ENCODE assay signal across 8 mouse cellular contexts in the genomic region with DNA sequence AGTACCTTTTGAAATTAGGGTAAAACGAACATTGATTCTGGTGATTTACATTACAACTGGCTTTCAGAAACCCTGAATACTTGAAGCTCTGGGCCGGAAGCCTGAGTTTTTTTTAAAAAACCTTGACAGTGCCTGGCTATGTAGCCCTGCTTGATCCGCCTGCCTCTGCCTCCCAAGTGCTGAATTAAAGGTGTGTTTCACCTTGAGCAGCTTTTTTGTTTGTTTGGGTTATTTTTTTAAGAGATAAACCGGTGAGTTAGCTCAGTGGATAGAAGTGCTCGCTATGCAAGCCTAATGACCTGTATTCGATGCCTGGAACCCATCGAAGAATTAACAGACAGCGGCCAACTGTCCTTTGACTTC. TPM values are rescaled to one million over a fixed set of nuclear protein-coding genes. Genes with fewer than 3 reads are reported as not detected.
DNase-seq lines count a peak whose midpoint lies in the region; ATAC-seq and TF ChIP-seq lines count a peak whose summit lies in the region.

No protein-coding gene starts in this region.

- H3K27ac ChIP-seq in gastrocnemius, adult 2 months, result peak overlapping the region; percentile 100
- peak overlapping the region; percentile 27; the same call in 1 of the 2 replicates for H3K27ac ChIP-seq in forebrain, embryonic 14.5 days (ENCODE audit: low read depth, low read length)
- H3K27ac ChIP-seq in liver, postnatal 0 days (ENCODE audit: low read depth), result peak overlapping the region; percentile 100

- WGBS in forebrain, embryonic 14.5 days, result 7% methylated on average over 8 of the region's 8 CpGs
- 8% methylated on average over 8 of the region's 8 CpGs for WGBS in liver, postnatal 0 days (ENCODE audit: insufficient replicate concordance)

- no peaks in the 10 kb centered on the region for H3K27me3 ChIP-seq in forebrain, embryonic 14.5 days (replicated peaks; ENCODE audit: control insufficient read depth, insufficient read depth, low read length)
- no peaks in the 10 kb centered on the region for H3K27me3 ChIP-seq in liver, postnatal 0 days (ENCODE audit: insufficient read depth, low read length)

- DNase-seq in gastrocnemius, adult 2 months, result no peak
- no peak for DNase-seq in gastrocnemius, postnatal 36 days
- no peak for DNase-seq in forebrain, embryonic 14.5 days (ENCODE audit: low spot score)
- DNase-seq in liver, postnatal 0 days, result no peak
- no peak for DNase-seq in embryo, embryonic 9.5 days (ENCODE audit: extremely low spot score)
- no peak for DNase-seq in thymus, postnatal 0 days (ENCODE audit: low spot score)
- no peak for DNase-seq in adrenal gland, adult 8-10 months

- TF ChIP-seq EP300 in liver, postnatal 0 days (IDR thresholded peaks at IDR 0.05; ENCODE audit: low read depth), result no peak

- H3K4me2 ChIP-seq in forebrain, embryonic 14.5 days (ENCODE audit: low read length), result peak overlapping the region; percentile 75
- H3K4me2 ChIP-seq in liver, postnatal 0 days (ENCODE audit: low read depth, low read length), result peak overlapping the region; percentile 77

- intact Hi-C loops in gastrocnemius, adult 2 months (cut with DNase I), result no loop called here
- intact Hi-C loops in gastrocnemius, postnatal 36 days (cut with DNase I), result no loop called here

- H3K9me3 ChIP-seq in forebrain, embryonic 14.5 days (replicated peaks; ENCODE audit: control insufficient read depth, low read length), result no peaks in the 10 kb centered on the region
- no peaks in the 10 kb centered on the region for H3K9me3 ChIP-seq in liver, postnatal 0 days (ENCODE audit: low read length)

- H3K36me3 ChIP-seq in forebrain, embryonic 14.5 days (ENCODE audit: control insufficient read depth, insufficient read depth, low read length), result no peaks in the 10 kb centered on the region
- no peaks in the 10 kb centered on the region for H3K36me3 ChIP-seq in liver, postnatal 0 days (replicated peaks; ENCODE audit: insufficient read depth, low read length)

- TF ChIP-seq CTCF in gastrocnemius, adult 2 months (IDR thresholded peaks at IDR 0.05), result no peak
- TF ChIP-seq CTCF in liver, postnatal 0 days (IDR thresholded peaks at IDR 0.05; ENCODE audit: low read depth), result no peak

- peak overlapping the region; percentile 32; the same call in 1 of the 2 replicates for H3K9ac ChIP-seq in forebrain, embryonic 14.5 days (ENCODE audit: low read length)
- peak overlapping the region; percentile 42; the same call in 1 of the 2 replicates for H3K9ac ChIP-seq in liver, postnatal 0 days (replicated peaks)

- H3K4me3 ChIP-seq in gastrocnemius, adult 2 months, result peak overlapping the region; percentile 76
- H3K4me3 ChIP-seq in forebrain, embryonic 14.5 days (ENCODE audit: low read depth, low read length), result no peak overlapping the region
- 0 out of 2 replicates have a peak overlapping the region, but pooled peaks have one; percentile 16 for H3K4me3 ChIP-seq in liver, postnatal 0 days (ENCODE audit: low read depth, low read length)

- ATAC-seq in CD4-positive, CD25-positive, alpha-beta regulatory T cell, adult 4 months, result peak; percentile 33
- no peak for ATAC-seq in forebrain, embryonic 14.5 days
- no peak for ATAC-seq in liver, postnatal 0 days

- peaks cover 9% of the 10 kb centered on the region for H3K4me1 ChIP-seq in forebrain, embryonic 14.5 days (ENCODE audit: control insufficient read depth, insufficient read depth, low read length)
- peaks cover 25% of the 10 kb centered on the region for H3K4me1 ChIP-seq in liver, postnatal 0 days (ENCODE audit: insufficient read depth)

RNA-seq across cellular contexts. Expression of a gene that starts 6.1 kb away (rescaled TPM):
- total RNA-seq in gastrocnemius, adult 2 months (2021), result 10 to 100 TPM; 10.9 to 17.3 TPM
- 10 to 100 TPM; 11.2 to 12.2 TPM for total RNA-seq in gastrocnemius, postnatal 36 days (2021)
- polyA plus RNA-seq in CD4-positive, CD25-positive, alpha-beta regulatory T cell, adult 4 months (2017; shearing (Covaris generic)), result 10 to 100 TPM in 1 of 2 experiments, 1 to 10 TPM in 1; 9.9 to 18.6 TPM
- 19.5 and 24.3 TPM in 2 replicates for polyA plus RNA-seq in forebrain, embryonic 14.5 days (2014; fragmentation: Nextera tagmentation; extraction: Ambion mirVana)
- 3.5 and 3.9 TPM in 2 replicates for polyA plus RNA-seq in liver, postnatal 0 days (2015; fragmentation: Nextera tagmentation; extraction: Ambion mirVana)
- 17.0 and 17.3 TPM in 2 replicates for polyA plus RNA-seq in thymus, postnatal 0 days (2015; fragmentation: Nextera tagmentation; extraction: Ambion mirVana)
- 10 to 100 TPM; 24.6 to 53.8 (median 41.2) TPM for total RNA-seq in adrenal gland, adult 8-10 months (2022)

RNA-seq across cellular contexts. Expression of a gene that starts 15.9 kb away (rescaled TPM):
- 10 to 100 TPM; 79.2 to 95.2 TPM for total RNA-seq in gastrocnemius, adult 2 months (2021)
- 10 to 100 TPM; 78.1 to 80.7 TPM for total RNA-seq in gastrocnemius, postnatal 36 days (2021)
- polyA plus RNA-seq in CD4-positive, CD25-positive, alpha-beta regulatory T cell, adult 4 months (2017; shearing (Covaris generic)), result 10 to 100 TPM; 14.5 to 23.4 TPM
- polyA plus RNA-seq in forebrain, embryonic 14.5 days (2014; fragmentation: Nextera tagmentation; extraction: Ambion mirVana), result 7.5 and 9.8 TPM in 2 replicates
- 14.9 and 16.3 TPM in 2 replicates for polyA plus RNA-seq in liver, postnatal 0 days (2015; fragmentation: Nextera tagmentation; extraction: Ambion mirVana)
- 40.2 and 44.8 TPM in 2 replicates for polyA plus RNA-seq in thymus, postnatal 0 days (2015; fragmentation: Nextera tagmentation; extraction: Ambion mirVana)
- total RNA-seq in adrenal gland, adult 8-10 months (2022), result 10 to 100 TPM; 32.1 to 64.5 (median 44.8) TPM

RNA-seq across cellular contexts. Expression of a gene that starts 24.6 kb away (rescaled TPM):
- not detected for total RNA-seq in gastrocnemius, adult 2 months (2021)
- total RNA-seq in gastrocnemius, postnatal 36 days (2021), result not detected
- polyA plus RNA-seq in CD4-positive, CD25-positive, alpha-beta regulatory T cell, adult 4 months (2017; shearing (Covaris generic)), result not detected
- polyA plus RNA-seq in forebrain, embryonic 14.5 days (2014; fragmentation: Nextera tagmentation; extraction: Ambion mirVana), result not detected in 2 replicates
- not detected in 2 replicates for polyA plus RNA-seq in liver, postnatal 0 days (2015; fragmentation: Nextera tagmentation; extraction: Ambion mirVana)
- 0.99 TPM in 2 replicates for polyA plus RNA-seq in thymus, postnatal 0 days (2015; fragmentation: Nextera tagmentation; extraction: Ambion mirVana)
- total RNA-seq in adrenal gland, adult 8-10 months (2022), result under 1 TPM in 1 of 4 experiments, not detected in 3; 0.93 TPM

Comparison
In these comparisons a context has a peak if more than half of its experiments do, and no peak if none do; other contexts are left out.
1. H3K27ac ChIP-seq: peak in every context shown above with its lines; median percentile 100 in gastrocnemius, adult 2 months; 100 in liver, postnatal 0 days; 27 in forebrain, embryonic 14.5 days.